Comparison of ENCODE assay signal across 22 mouse cellular contexts in genomic region chr4:56756966-56757600, GRCm38 (mm10). TPM values are rescaled to one million over a fixed set of nuclear protein-coding genes. Genes with fewer than 3 reads are reported as not detected.
DNase-seq lines count a peak whose midpoint lies in the region; ATAC-seq and TF ChIP-seq lines count a peak whose summit lies in the region.
"Had no signal": no experiment of that assay in that cellular context is flagged by ENCODE, and none has a peak within 500 bp of the region (broad histone marks: within the 10 kb centered on the region; RNA-seq: fewer than 3 reads in every experiment).

No protein-coding gene starts in this region.

- H3K36me3 ChIP-seq in liver, adult 2 months (ENCODE audit: control insufficient read depth, insufficient read depth, low read length) = peaks cover 61% of the 10 kb centered on the region

- H3K4me1 ChIP-seq in liver, adult 2 months (ENCODE audit: control insufficient read depth, insufficient read depth, low read length) = no peaks in the 10 kb centered on the region
- H3K4me1 ChIP-seq: forebrain, embryonic 15.5 days; heart, embryonic 13.5 days; hindbrain, embryonic 13.5 days had no signal

- peak; percentile 87 for ATAC-seq in neutrophil, adult 5-6 weeks (ENCODE audit: extremely low read depth, insufficient number of reproducible peaks, low FRiP score, poor library complexity, severe bottlenecking)
- ATAC-seq: forebrain, embryonic 15.5 days; intestine, postnatal 0 days had no signal

- H3K27ac ChIP-seq in liver, adult 2 months (replicated peaks; ENCODE audit: insufficient read depth, low read depth, low read length) = no peak overlapping the region
- H3K27ac ChIP-seq: forebrain, embryonic 15.5 days; heart, embryonic 13.5 days; hindbrain, embryonic 13.5 days had no signal

- no peaks in the 10 kb centered on the region for H3K27me3 ChIP-seq in liver, adult 2 months (ENCODE audit: control insufficient read depth, insufficient read depth, low read length)
- H3K27me3 ChIP-seq: forebrain, embryonic 15.5 days; heart, embryonic 13.5 days; hindbrain, embryonic 13.5 days had no signal

- no peaks in the 10 kb centered on the region for H3K79me2 ChIP-seq in liver, adult 2 months (ENCODE audit: control insufficient read depth, insufficient read depth, low read length)

- TF ChIP-seq CTCF in liver, adult 2 months (IDR thresholded peaks at IDR 0.05; ENCODE audit: low read depth, low read length) = no peak

- DNase-seq in layer of hippocampus, adult 9-11 months = peak; percentile 63
- no peak for DNase-seq in layer of hippocampus, postnatal 36 days
- DNase-seq in liver, adult 2 months (ENCODE audit: extremely low read depth, low read depth, low spot score) = peak; percentile 20
- peak; percentile 47 for DNase-seq in lung, postnatal 10 days
- DNase-seq in urinary bladder, postnatal 4 days (ENCODE audit: low spot score in 2 of 2) = no peak
- no peak for DNase-seq in yolk sac, embryonic 10.5 days (ENCODE audit: low spot score)
- DNase-seq in left cerebral cortex, adult 18-20 months (ENCODE audit: low spot score in 2 of 2) = no peak
- DNase-seq: cerebellum, adult 9-10 months; embryo, embryonic 11 days; gastrocnemius, postnatal 10 days; right cerebral cortex, adult 18-20 months had no signal

- 78% methylated on average over 10 of the region's 10 CpGs for WGBS in liver, adult 2 months

- H3K9ac ChIP-seq in liver, adult 2 months (ENCODE audit: low read depth, low read length) = no peak overlapping the region
- H3K9ac ChIP-seq: forebrain, embryonic 15.5 days; heart, embryonic 13.5 days; hindbrain, embryonic 13.5 days had no signal

- no peak overlapping the region for H3K4me3 ChIP-seq in liver, adult 2 months (ENCODE audit: insufficient read depth, low read depth, low read length)
- H3K4me3 ChIP-seq: forebrain, embryonic 15.5 days; heart, embryonic 13.5 days; hindbrain, embryonic 13.5 days had no signal

- TF ChIP-seq POLR2A in liver, adult 2 months (IDR thresholded peaks at IDR 0.05; ENCODE audit: extremely low read depth, insufficient read depth, low read length) = no peak

RNA-seq across cellular contexts. Expression of gene Actl7a, which starts 13.9 kb away (rescaled TPM):
- total RNA-seq in layer of hippocampus, postnatal 36 days (2021) = not detected
- total RNA-seq in liver, adult 2 months (2014; rRNA removed) = not detected in 2 replicates
- polyA plus RNA-seq in liver, adult 2 months (2012; rRNA removed) = not detected in 2 replicates
- not detected in 2 replicates for total RNA-seq in neutrophil, adult 5-6 weeks (2017)
- not detected for total RNA-seq in left cerebral cortex, adult 18-20 months (2021)
- total RNA-seq: adrenal gland, postnatal 4 days; gastrocnemius, postnatal 10 days; layer of hippocampus, adult 18-20 months; megakaryocyte-erythroid progenitor cell, adult 5-6 weeks had no signal
- polyA plus RNA-seq: forebrain, embryonic 15.5 days; heart, embryonic 13.5 days; hindbrain, embryonic 13.5 days; intestine, postnatal 0 days; limb, embryonic 11.5 days; spleen, adult 2 months had no signal

RNA-seq across cellular contexts. Expression of gene Actl7b, which starts 15.8 kb away (rescaled TPM):
- under 1 TPM in 1 of 2 experiments, not detected in 1; 0.25 TPM for total RNA-seq in layer of hippocampus, postnatal 36 days (2021)
- total RNA-seq in liver, adult 2 months (2014; rRNA removed) = not detected in 2 replicates
- polyA plus RNA-seq in liver, adult 2 months (2012; rRNA removed) = not detected in 2 replicates
- 2.4 and 2.6 TPM in 2 replicates for total RNA-seq in neutrophil, adult 5-6 weeks (2017)
- under 1 TPM in 1 of 2 experiments, not detected in 1; 0.40 TPM for total RNA-seq in left cerebral cortex, adult 18-20 months (2021)
- total RNA-seq: gastrocnemius, postnatal 10 days; layer of hippocampus, adult 18-20 months; MEL had no signal
- polyA plus RNA-seq: forebrain, embryonic 15.5 days; heart, embryonic 13.5 days; hindbrain, embryonic 13.5 days; intestine, postnatal 0 days; limb, embryonic 11.5 days; spleen, adult 2 months had no signal

RNA-seq across cellular contexts. Expression of gene Gm26657, which starts 17.2 kb away (rescaled TPM):
- not detected for total RNA-seq in layer of hippocampus, postnatal 36 days (2021)
- not detected in 2 replicates for total RNA-seq in liver, adult 2 months (2014; rRNA removed)
- not detected in 2 replicates for polyA plus RNA-seq in liver, adult 2 months (2012; rRNA removed)
- total RNA-seq in neutrophil, adult 5-6 weeks (2017) = not detected in 2 replicates
- total RNA-seq in left cerebral cortex, adult 18-20 months (2021) = not detected
- total RNA-seq: adrenal gland, postnatal 4 days; gastrocnemius, postnatal 10 days; layer of hippocampus, adult 18-20 months; megakaryocyte-erythroid progenitor cell, adult 5-6 weeks; MEL had no signal
- polyA plus RNA-seq: forebrain, embryonic 15.5 days; heart, embryonic 13.5 days; hindbrain, embryonic 13.5 days; intestine, postnatal 0 days; limb, embryonic 11.5 days; spleen, adult 2 months had no signal

RNA-seq across cellular contexts. Expression of gene Elp1, which starts 45.0 kb away (rescaled TPM):
- 10 to 100 TPM; 65.0 to 68.6 TPM for total RNA-seq in layer of hippocampus, postnatal 36 days (2021)
- 8.1 and 9.4 TPM in 2 replicates for total RNA-seq in liver, adult 2 months (2014; rRNA removed)
- 3.8 and 6.4 TPM in 2 replicates for polyA plus RNA-seq in liver, adult 2 months (2012; rRNA removed)
- 99.6 and 106 TPM in 2 replicates for total RNA-seq in neutrophil, adult 5-6 weeks (2017)
- total RNA-seq in left cerebral cortex, adult 18-20 months (2021) = 10 to 100 TPM; 62.6 to 66.6 TPM

RNA-seq across cellular contexts. Expression of gene Fam206a, which starts 45.1 kb away (rescaled TPM):
- 10 to 100 TPM; 17.1 to 17.4 TPM for total RNA-seq in layer of hippocampus, postnatal 36 days (2021)
- total RNA-seq in liver, adult 2 months (2014; rRNA removed) = 0.81 and 0.92 TPM in 2 replicates
- 0.95 and 1.1 TPM in 2 replicates for polyA plus RNA-seq in liver, adult 2 months (2012; rRNA removed)
- 5.2 and 6.5 TPM in 2 replicates for total RNA-seq in neutrophil, adult 5-6 weeks (2017)
- total RNA-seq in left cerebral cortex, adult 18-20 months (2021) = 10 to 100 TPM; 17.0 to 17.4 TPM

Comparison
In these comparisons a context has a peak if more than half of its experiments do, and no peak if none do; other contexts are left out.
1. DNase-seq: peak in layer of hippocampus, adult 9-11 months (single experiment), liver, adult 2 months (single experiment) and lung, postnatal 10 days (single experiment); none in layer of hippocampus, postnatal 36 days (0 of 2), urinary bladder, postnatal 4 days (0 of 2), yolk sac, embryonic 10.5 days (single experiment) and left cerebral cortex, adult 18-20 months (0 of 2).